Mouse (Mus musculus) CH12.LX (cell line): ENCODE measurements around the gene Tmcc1.

Experiments used
- CTCF ChIP-seq, 2 experiments: IDR thresholded peaks in 1 of 2; conservative IDR thresholded peaks in 1 of 2; 2 replicates each; pipeline ENCODE4 v1.5.1; 2011 to 2012; ENCODE audit warnings: low read depth in 2 of 2, low read length in 2 of 2, improper control_type of control experiment in 1 of 2, inconsistent platforms in 1 of 2, mild to moderate bottlenecking in 1 of 2, moderate library complexity in 1 of 2
- ELF1 ChIP-seq: IDR thresholded peaks from 2 replicates; pipeline ENCODE4 v1.6.1; 2014; ENCODE audit warnings: low read depth, mild to moderate bottlenecking, inconsistent platforms, low read length, improper control_type of control experiment
- EP300 ChIP-seq: IDR thresholded peaks from 2 replicates; pipeline ENCODE4 v1.6.1; 2011; ENCODE audit warnings: low read length, improper control_type of control experiment
- GABPA ChIP-seq: IDR thresholded peaks from 2 replicates; pipeline ENCODE4 v1.6.1; 2012; ENCODE audit warnings: low read depth, low read length, improper control_type of control experiment, inconsistent platforms; ENCODE audit not compliant: insufficient replicate concordance
- MAX ChIP-seq: IDR thresholded peaks from 2 replicates; pipeline ENCODE4 v1.6.1; 2011; ENCODE audit warnings: low read length, improper control_type of control experiment
- MXI1 ChIP-seq: IDR thresholded peaks from 2 replicates; pipeline ENCODE4 v1.6.1; 2011; ENCODE audit warnings: mild to moderate bottlenecking, low read depth, low read length, improper control_type of control experiment
- MYC ChIP-seq: IDR thresholded peaks from 2 replicates; pipeline ENCODE4 v1.6.1; 2011; ENCODE audit warnings: low read depth, mild to moderate bottlenecking, improper control_type of control experiment, low read length
- POLR2A ChIP-seq: IDR thresholded peaks from 2 replicates; pipeline ENCODE4 v1.6.1; 2011; ENCODE audit warnings: low read depth, mild to moderate bottlenecking, improper control_type of control experiment, low read length
- SMC3 ChIP-seq: IDR thresholded peaks from 2 replicates; pipeline ENCODE4 v1.6.1; 2011; ENCODE audit warnings: low read depth, low read length, improper control_type of control experiment
- UBTF ChIP-seq: IDR thresholded peaks from 2 replicates; pipeline ENCODE4 v1.6.1; 2012; ENCODE audit warnings: low read depth, mild to moderate bottlenecking, inconsistent platforms, low read length, improper control_type of control experiment, moderate library complexity
- USF1 ChIP-seq: IDR thresholded peaks from 2 replicates; pipeline ENCODE4 v1.6.1; 2014; ENCODE audit warnings: low read depth, mild to moderate bottlenecking, inconsistent platforms, low read length, improper control_type of control experiment

DNA sequence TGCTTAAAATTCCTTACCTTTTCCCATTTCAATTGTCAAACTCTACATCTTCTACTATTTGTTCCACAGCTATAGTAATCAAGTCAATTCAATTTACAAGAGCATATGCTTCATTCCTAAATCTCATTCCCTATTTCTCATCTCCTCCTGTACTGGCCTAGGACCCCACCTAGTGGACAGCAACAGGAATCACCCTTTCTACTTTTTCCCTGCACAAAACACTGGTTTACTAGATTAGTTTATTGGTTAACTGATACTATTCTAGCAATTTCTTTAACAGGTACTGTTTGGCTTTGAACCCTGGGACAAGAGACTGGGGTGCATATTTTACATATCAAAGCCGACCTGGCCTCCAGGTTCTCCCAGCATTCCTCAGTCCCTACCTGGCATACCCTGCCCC, 64.6 kb downstream of the Tmcc1 start:
- TF ChIP-seq MAX (no peak), USF1 (no peak), POLR2A (no peak), ELF1 (no peak), EP300 (no peak), GABPA (no peak), SMC3 (peak; percentile 66), CTCF (conservative IDR thresholded peaks at IDR 0.05 in 1 of 2, IDR thresholded peaks at IDR 0.05 in 1 of 2; ENCODE audit: low read depth in 2 of 2, low read length in 2 of 2) (peak in 1 of 2 experiments; percentile 74; a peak in 2 of 4 replicates), UBTF (no peak), MXI1 (no peak), MYC (no peak)
